In genomic region chr17:88066799-88067198, GRCm38 (mm10) we compare ENCODE assay signal across 8 mouse cellular contexts. TPM values are rescaled to one million over a fixed set of nuclear protein-coding genes. Genes with fewer than 3 reads are reported as not detected.
A peak's percentile ranks its signal among the peaks of the same experiment; 100 is the strongest.
DNase-seq lines count a peak whose midpoint lies in the region; ATAC-seq and TF ChIP-seq lines count a peak whose summit lies in the region.

No protein-coding gene starts in this region.

- H3K9me3 ChIP-seq in heart, embryonic 11.5 days (replicated peaks; ENCODE audit: control insufficient read depth, low read length) = no peaks in the 10 kb centered on the region
- no peaks in the 10 kb centered on the region for H3K9me3 ChIP-seq in G1E (replicated peaks)
- no peaks in the 10 kb centered on the region for H3K9me3 ChIP-seq in hindbrain, embryonic 10.5 days
- H3K9me3 ChIP-seq in midbrain, embryonic 10.5 days (replicated peaks) = no peaks in the 10 kb centered on the region

- ATAC-seq in heart, embryonic 11.5 days (replicated peaks; ENCODE audit: insufficient number of reproducible peaks, low FRiP score, low TSS enrichment) = no peak
- no peak for ATAC-seq in G1E (ENCODE audit: extremely low read depth, insufficient number of reproducible peaks, low FRiP score, poor library complexity, severe bottlenecking)
- no peak for ATAC-seq in cerebellum, adult (ENCODE audit: insufficient number of reproducible peaks, low FRiP score, low TSS enrichment)

- peak overlapping the region; percentile 29; the same call in 1 of the 2 replicates for H3K9ac ChIP-seq in heart, embryonic 11.5 days (ENCODE audit: low read depth, low read length)

- DNase-seq in heart, postnatal 10 days = no peak
- no peak for DNase-seq in G1E (ENCODE audit: low spot score)
- DNase-seq in hindbrain, embryonic 10.5 days (ENCODE audit: low spot score) = no peak
- DNase-seq in midbrain, embryonic 10.5 days (ENCODE audit: low spot score) = no peak
- DNase-seq in cerebellum, adult 18-20 months = no peak
- DNase-seq in cerebellum, adult 9-11 months = no peak

- peaks cover 6% of the 10 kb centered on the region for H3K4me1 ChIP-seq in heart, embryonic 11.5 days (ENCODE audit: control insufficient read depth, insufficient read depth, low read length)
- peaks cover 15% of the 10 kb centered on the region for H3K4me1 ChIP-seq in G1E (ENCODE audit: insufficient read depth, low read depth, low read length)
- peaks cover 16% of the 10 kb centered on the region for H3K4me1 ChIP-seq in hindbrain, embryonic 10.5 days (replicated peaks)
- H3K4me1 ChIP-seq in midbrain, embryonic 10.5 days = peaks cover 27% of the 10 kb centered on the region

- WGBS in heart, embryonic 11.5 days (ENCODE audit: insufficient replicate concordance) = 12% methylated on average over 9 of the region's 9 CpGs
- 18% methylated on average over 9 of the region's 9 CpGs for WGBS in hindbrain, embryonic 10.5 days
- 18% methylated on average over 9 of the region's 9 CpGs for WGBS in midbrain, embryonic 10.5 days

- H3K4me3 ChIP-seq in heart, embryonic 11.5 days (ENCODE audit: low read depth, low read length) = peak overlapping the region; percentile 99
- peak overlapping the region; percentile 86 for H3K4me3 ChIP-seq in G1E (ENCODE audit: low read depth, low read length)
- H3K4me3 ChIP-seq in hindbrain, embryonic 10.5 days = peak overlapping the region; percentile 100
- peak overlapping the region; percentile 99 for H3K4me3 ChIP-seq in midbrain, embryonic 10.5 days

- TF ChIP-seq CTCF in G1E (IDR thresholded peaks at IDR 0.05; ENCODE audit: low read depth, low read length) = no peak

- no peaks in the 10 kb centered on the region for H3K36me3 ChIP-seq in heart, embryonic 11.5 days (ENCODE audit: control insufficient read depth, insufficient read depth, low read length)
- H3K36me3 ChIP-seq in G1E (replicated peaks) = peaks cover 8% of the 10 kb centered on the region
- no peaks in the 10 kb centered on the region for H3K36me3 ChIP-seq in hindbrain, embryonic 10.5 days
- no peaks in the 10 kb centered on the region for H3K36me3 ChIP-seq in midbrain, embryonic 10.5 days

- peak overlapping the region; percentile 62 for H3K4me2 ChIP-seq in heart, embryonic 11.5 days

- intact Hi-C loops in heart, postnatal 10 days (cut with DNase I) = loop anchor here (1.0 to 10.0 kb wide), 4 partner anchors 40 to 458 kb away; partner anchors contain the start of gene Foxn2

- no peaks in the 10 kb centered on the region for H3K27me3 ChIP-seq in heart, embryonic 11.5 days (ENCODE audit: control insufficient read depth, insufficient read depth, low read length)
- H3K27me3 ChIP-seq in G1E (ENCODE audit: insufficient read depth, low read length) = no peaks in the 10 kb centered on the region
- H3K27me3 ChIP-seq in hindbrain, embryonic 10.5 days (ENCODE audit: insufficient read depth, poor library complexity, severe bottlenecking) = no peaks in the 10 kb centered on the region
- no peaks in the 10 kb centered on the region for H3K27me3 ChIP-seq in midbrain, embryonic 10.5 days (ENCODE audit: low read depth, poor library complexity, severe bottlenecking)

- peak overlapping the region; percentile 99 for H3K27ac ChIP-seq in heart, embryonic 11.5 days (ENCODE audit: low read depth, low read length)
- H3K27ac ChIP-seq in hindbrain, embryonic 10.5 days = peak overlapping the region; percentile 100
- peak overlapping the region; percentile 99 for H3K27ac ChIP-seq in midbrain, embryonic 10.5 days (replicated peaks)

RNA-seq across cellular contexts. Expression of gene Fbxo11, which starts 1.7 kb away (rescaled TPM):
- polyA plus RNA-seq in heart, embryonic 11.5 days (2014; fragmentation: Nextera tagmentation; extraction: Ambion mirVana) = 17.3 and 17.7 TPM in 2 replicates
- total RNA-seq in heart, postnatal 10 days (2021) = 10 to 100 TPM; 46.0 to 49.3 TPM
- 78.7 and 90.6 TPM in 2 replicates for total RNA-seq in G1E (2014; fragmentation: Nextera tagmentation)
- total RNA-seq in G1E (2017) = 25.8 and 26.6 TPM in 2 replicates
- 2.9 and 3.3 TPM in 2 replicates for polyA plus RNA-seq in G1E (2012)
- polyA plus RNA-seq in hindbrain, embryonic 10.5 days (2016; fragmentation: Nextera tagmentation; extraction: Ambion mirVana) = 18.2 and 21.6 TPM in 2 replicates
- polyA plus RNA-seq in midbrain, embryonic 10.5 days (2016; fragmentation: Nextera tagmentation; extraction: Ambion mirVana) = 17.5 and 18.7 TPM in 2 replicates
